Comparison of ENCODE assay signal across 8 mouse cellular contexts in genomic region chr4:141244931-141245425, GRCm38 (mm10). TPM values are rescaled to one million over a fixed set of nuclear protein-coding genes. Genes with fewer than 3 reads are reported as not detected.
DNase-seq lines count a peak whose midpoint lies in the region; ATAC-seq and TF ChIP-seq lines count a peak whose summit lies in the region.

No protein-coding gene starts in this region.

- H3K4me2 ChIP-seq in forebrain, embryonic 13.5 days: peak overlapping the region; percentile 33
- H3K4me2 ChIP-seq in hindbrain, postnatal 0 days (ENCODE audit: low read depth, low read length): no peak overlapping the region; the same call in 1 of the 2 replicates
- peak overlapping the region; percentile 28; the same call in 1 of the 2 replicates for H3K4me2 ChIP-seq in midbrain, embryonic 12.5 days (replicated peaks)
- no peak overlapping the region for H3K4me2 ChIP-seq in liver, embryonic 11.5 days

- no peaks in the 10 kb centered on the region for H3K9me3 ChIP-seq in forebrain, embryonic 13.5 days (replicated peaks)
- no peaks in the 10 kb centered on the region for H3K9me3 ChIP-seq in hindbrain, postnatal 0 days (ENCODE audit: low read length)
- H3K9me3 ChIP-seq in midbrain, embryonic 12.5 days: no peaks in the 10 kb centered on the region
- no peaks in the 10 kb centered on the region for H3K9me3 ChIP-seq in liver, embryonic 11.5 days (ENCODE audit: control insufficient read depth, low read length)

- no peak overlapping the region for H3K4me3 ChIP-seq in forebrain, embryonic 13.5 days
- no peak overlapping the region for H3K4me3 ChIP-seq in hindbrain, postnatal 0 days (ENCODE audit: low read length)
- no peak overlapping the region for H3K4me3 ChIP-seq in midbrain, embryonic 12.5 days
- no peak overlapping the region for H3K4me3 ChIP-seq in liver, embryonic 11.5 days (ENCODE audit: low read depth, low read length)

- H3K27ac ChIP-seq in forebrain, embryonic 13.5 days: peak overlapping the region; percentile 86
- H3K27ac ChIP-seq in hindbrain, postnatal 0 days: peak overlapping the region; percentile 81
- peak overlapping the region; percentile 68 for H3K27ac ChIP-seq in midbrain, embryonic 12.5 days (replicated peaks)
- H3K27ac ChIP-seq in liver, embryonic 11.5 days (ENCODE audit: low read depth, low read length): no peak overlapping the region

- DNase-seq in MN1 (ENCODE audit: low spot score): peak; percentile 56
- DNase-seq in adrenal gland, postnatal 25 days: peak; percentile 88
- peak; percentile 83 for DNase-seq in hindbrain, postnatal 0 days (ENCODE audit: low spot score)
- DNase-seq in layer of hippocampus, postnatal 36 days: peak; percentile 76 to 82
- DNase-seq in liver, embryonic 11.5 days (ENCODE audit: low spot score): no peak

- WGBS in forebrain, embryonic 13.5 days: 5% methylated on average over 9 of the region's 9 CpGs
- WGBS in hindbrain, postnatal 0 days: 17% methylated on average over 9 of the region's 9 CpGs
- WGBS in midbrain, embryonic 12.5 days: 7% methylated on average over 9 of the region's 9 CpGs
- WGBS in liver, embryonic 11.5 days: 36% methylated on average over 9 of the region's 9 CpGs

- H3K27me3 ChIP-seq in forebrain, embryonic 13.5 days: peaks cover 88% of the 10 kb centered on the region
- peaks cover 20% of the 10 kb centered on the region for H3K27me3 ChIP-seq in hindbrain, postnatal 0 days (ENCODE audit: insufficient read depth, low read length)
- peaks cover 99% of the 10 kb centered on the region for H3K27me3 ChIP-seq in midbrain, embryonic 12.5 days
- H3K27me3 ChIP-seq in liver, embryonic 11.5 days (replicated peaks; ENCODE audit: control insufficient read depth, insufficient read depth, low read length): peaks cover 99% of the 10 kb centered on the region

- peak; percentile 28; the same call in 1 of the 2 replicates for TF ChIP-seq CTCF in hindbrain, postnatal 0 days (IDR thresholded peaks at IDR 0.05; ENCODE audit: low read depth)

- peak overlapping the region; percentile 14; the same call in 1 of the 2 replicates for H3K9ac ChIP-seq in forebrain, embryonic 13.5 days
- H3K9ac ChIP-seq in hindbrain, postnatal 0 days (replicated peaks; ENCODE audit: low read length): no peak overlapping the region
- H3K9ac ChIP-seq in midbrain, embryonic 12.5 days (replicated peaks): no peak overlapping the region; the same call in 1 of the 2 replicates
- H3K9ac ChIP-seq in liver, embryonic 11.5 days (ENCODE audit: low read depth, low read length): no peak overlapping the region

- H3K4me1 ChIP-seq in forebrain, embryonic 13.5 days: peaks cover 70% of the 10 kb centered on the region
- peaks cover 18% of the 10 kb centered on the region; the same call in 1 of the 2 replicates for H3K4me1 ChIP-seq in hindbrain, postnatal 0 days (ENCODE audit: insufficient read depth, low read length)
- peaks cover 62% of the 10 kb centered on the region for H3K4me1 ChIP-seq in midbrain, embryonic 12.5 days
- H3K4me1 ChIP-seq in liver, embryonic 11.5 days (replicated peaks; ENCODE audit: control insufficient read depth, insufficient read depth, low read length): peaks cover 26% of the 10 kb centered on the region

- H3K36me3 ChIP-seq in forebrain, embryonic 13.5 days (ENCODE audit: poor library complexity, severe bottlenecking): no peaks in the 10 kb centered on the region
- H3K36me3 ChIP-seq in hindbrain, postnatal 0 days (ENCODE audit: insufficient read depth, low read length): no peaks in the 10 kb centered on the region
- no peaks in the 10 kb centered on the region for H3K36me3 ChIP-seq in midbrain, embryonic 12.5 days
- no peaks in the 10 kb centered on the region for H3K36me3 ChIP-seq in liver, embryonic 11.5 days (ENCODE audit: control insufficient read depth, insufficient read depth, low read length)

- ATAC-seq in forebrain, embryonic 13.5 days: peak; percentile 70
- peak; percentile 84 for ATAC-seq in hindbrain, postnatal 0 days
- peak; percentile 21 for ATAC-seq in midbrain, embryonic 12.5 days (ENCODE audit: low FRiP score, low read depth)
- ATAC-seq in megakaryocyte progenitor cell, adult 5-6 weeks (replicated peaks; ENCODE audit: poor library complexity): no peak
- no peak for ATAC-seq in liver, embryonic 11.5 days (replicated peaks; ENCODE audit: low FRiP score)

RNA-seq across cellular contexts. Expression of gene Arhgef19, which starts 5.7 kb away (rescaled TPM):
- total RNA-seq in adrenal gland, postnatal 25 days (2021): 32.6 and 44.2 TPM in 2 replicates
- polyA plus RNA-seq in forebrain, embryonic 13.5 days (2015; fragmentation: Nextera tagmentation; extraction: Ambion mirVana): 0.96 and 1.2 TPM in 2 replicates
- total RNA-seq in hindbrain, postnatal 0 days (2014; rRNA removed): 1.2 and 2.3 TPM in 2 replicates
- 1.2 TPM in 2 replicates for polyA plus RNA-seq in hindbrain, postnatal 0 days (2015; fragmentation: Nextera tagmentation; extraction: Ambion mirVana)
- 10 to 100 TPM; 15.5 to 15.9 TPM for total RNA-seq in layer of hippocampus, postnatal 36 days (2021)
- 2.1 and 2.7 TPM in 2 replicates for polyA plus RNA-seq in midbrain, embryonic 12.5 days (2016; fragmentation: Nextera tagmentation; extraction: Ambion mirVana)
- total RNA-seq in megakaryocyte progenitor cell, adult 5-6 weeks (2015): not detected in 2 replicates
- total RNA-seq in megakaryocyte progenitor cell, adult 5-6 weeks (2017): not detected in 2 replicates
- 2.3 and 2.5 TPM in 2 replicates for polyA plus RNA-seq in liver, embryonic 11.5 days (2014; fragmentation: Nextera tagmentation; extraction: Ambion mirVana)

RNA-seq across cellular contexts. Expression of gene Rsg1, which starts 31.2 kb away (rescaled TPM):
- 1.4 and 1.7 TPM in 2 replicates for total RNA-seq in adrenal gland, postnatal 25 days (2021)
- 6.1 and 7.1 TPM in 2 replicates for polyA plus RNA-seq in forebrain, embryonic 13.5 days (2015; fragmentation: Nextera tagmentation; extraction: Ambion mirVana)
- total RNA-seq in hindbrain, postnatal 0 days (2014; rRNA removed): 2.4 and 8.7 TPM in 2 replicates
- 3.9 and 4.3 TPM in 2 replicates for polyA plus RNA-seq in hindbrain, postnatal 0 days (2015; fragmentation: Nextera tagmentation; extraction: Ambion mirVana)
- 1 to 10 TPM; 2.7 to 4.1 TPM for total RNA-seq in layer of hippocampus, postnatal 36 days (2021)
- polyA plus RNA-seq in midbrain, embryonic 12.5 days (2016; fragmentation: Nextera tagmentation; extraction: Ambion mirVana): 6.4 and 7.1 TPM in 2 replicates
- 0.73 and 1.4 TPM in 2 replicates for total RNA-seq in megakaryocyte progenitor cell, adult 5-6 weeks (2015)
- total RNA-seq in megakaryocyte progenitor cell, adult 5-6 weeks (2017): 1.8 and 3.5 TPM in 2 replicates
- 4.5 and 4.6 TPM in 2 replicates for polyA plus RNA-seq in liver, embryonic 11.5 days (2014; fragmentation: Nextera tagmentation; extraction: Ambion mirVana)

RNA-seq across cellular contexts. Expression of gene Epha2, which starts 56.1 kb away (rescaled TPM):
- 18.7 and 19.3 TPM in 2 replicates for total RNA-seq in adrenal gland, postnatal 25 days (2021)
- 1.0 and 1.3 TPM in 2 replicates for polyA plus RNA-seq in forebrain, embryonic 13.5 days (2015; fragmentation: Nextera tagmentation; extraction: Ambion mirVana)
- total RNA-seq in hindbrain, postnatal 0 days (2014; rRNA removed): 1.6 and 3.5 TPM in 2 replicates
- polyA plus RNA-seq in hindbrain, postnatal 0 days (2015; fragmentation: Nextera tagmentation; extraction: Ambion mirVana): 0.44 and 0.46 TPM in 2 replicates
- 1 to 10 TPM; 1.3 to 1.7 TPM for total RNA-seq in layer of hippocampus, postnatal 36 days (2021)
- polyA plus RNA-seq in midbrain, embryonic 12.5 days (2016; fragmentation: Nextera tagmentation; extraction: Ambion mirVana): 6.5 and 7.8 TPM in 2 replicates
- 0.46 and 0.49 TPM in 2 replicates for total RNA-seq in megakaryocyte progenitor cell, adult 5-6 weeks (2015)
- 0.14 and 0.50 TPM in 2 replicates for total RNA-seq in megakaryocyte progenitor cell, adult 5-6 weeks (2017)
- 2.5 and 2.9 TPM in 2 replicates for polyA plus RNA-seq in liver, embryonic 11.5 days (2014; fragmentation: Nextera tagmentation; extraction: Ambion mirVana)

Comparison
In these comparisons a context has a peak if more than half of its experiments do, and no peak if none do; other contexts are left out.
1. ATAC-seq: peak in forebrain, embryonic 13.5 days (single experiment), hindbrain, postnatal 0 days (single experiment) and midbrain, embryonic 12.5 days (single experiment); none in megakaryocyte progenitor cell, adult 5-6 weeks (single experiment) and liver, embryonic 11.5 days (single experiment).
2. H3K4me2 ChIP-seq: peak in forebrain, embryonic 13.5 days (single experiment) and midbrain, embryonic 12.5 days (single experiment); none in hindbrain, postnatal 0 days (single experiment) and liver, embryonic 11.5 days (single experiment).